Mouse (Mus musculus): ENCODE measurements around the gene Mrpl20.

DNA sequence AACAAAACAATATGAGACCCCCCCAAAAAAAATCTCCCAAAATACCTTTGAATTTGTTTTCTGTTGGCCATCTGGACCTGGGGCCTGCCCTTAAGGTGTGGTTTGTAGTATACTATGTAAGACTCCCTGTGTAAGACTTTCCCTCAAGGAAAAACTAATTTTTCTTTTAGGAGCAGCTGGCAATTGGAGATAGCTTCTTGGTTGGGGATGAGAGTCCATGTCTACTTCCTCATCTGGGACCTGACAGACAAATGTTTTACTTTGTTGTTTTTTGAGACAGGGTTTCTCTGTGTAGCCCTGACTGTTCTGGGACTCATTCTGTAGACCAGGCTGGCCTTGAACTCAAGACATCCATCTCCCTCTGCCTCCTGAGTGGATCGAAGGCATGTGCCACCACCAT, 603 bp upstream of the Mrpl20 start:
- no peak for TF ChIP-seq MYC (IDR thresholded peaks at IDR 0.05; ENCODE audit: low read depth, low read length)
- TF ChIP-seq NELFE (IDR thresholded peaks at IDR 0.05; ENCODE audit: low read depth, low read length) = no peak

Measured in MEL (cell line).